Mouse (Mus musculus) mouse trophoblast stem cell (cell line): ENCODE results near the gene Rsad2.
"Not testable (repeated sequence)": the region's sequence is repeated elsewhere in the genome, so short reads cannot be mapped to it uniquely, and the experiment has no call there.

ENCODE experiments used
- in situ Hi-C, 2 experiments: fragments of 300-500 bp; cut with MseI, MboI; formaldehyde crosslinking; loops; 2 replicates in 1 of 2; 3 replicates in 1 of 2; pipeline ENCODE4 v1.15.1; 2025

Gene Rsad2

DNA sequence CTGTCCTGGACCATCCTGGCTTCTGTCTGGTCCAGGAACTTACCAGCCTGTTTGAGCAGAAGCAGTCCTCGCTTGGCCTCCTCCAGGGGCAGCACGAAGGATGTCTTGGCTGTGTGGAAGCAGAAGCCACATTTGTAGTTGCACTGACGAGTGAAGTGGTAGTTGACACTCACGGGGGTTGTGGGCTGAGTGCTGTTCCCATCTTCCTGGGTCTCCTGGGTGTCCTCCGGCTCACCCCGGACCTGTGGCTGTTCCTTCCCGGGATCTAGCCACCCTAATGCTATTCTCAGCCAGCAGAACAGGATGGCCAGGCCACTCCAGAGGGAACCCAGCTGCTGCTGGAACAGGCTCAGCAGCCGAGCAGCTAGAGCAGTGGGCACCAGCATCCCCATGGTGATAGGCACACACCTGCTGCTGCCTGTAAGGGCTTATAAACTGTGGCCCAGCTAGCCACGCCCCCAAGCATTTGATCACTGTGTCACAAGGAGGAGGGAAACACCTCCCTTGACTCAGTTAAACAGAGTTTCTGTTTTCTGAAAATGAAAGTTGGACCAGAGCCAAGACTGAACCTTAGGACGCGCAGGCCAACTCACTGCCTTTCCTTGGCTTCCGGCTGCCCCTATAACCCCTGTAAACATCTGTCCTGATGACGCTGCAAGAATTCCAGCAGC is at the start of gene Rsad2:
Gene Rsad2 (minus strand): TSS at position 425 of the 671 bp plus-strand sequence.
- in situ Hi-C loops = no loop called here

GRCm38 (mm10) chr12:26501042-26501441 is 44.8 kb upstream of the Rsad2 start:
- in situ Hi-C loops = no loop called here

DNA sequence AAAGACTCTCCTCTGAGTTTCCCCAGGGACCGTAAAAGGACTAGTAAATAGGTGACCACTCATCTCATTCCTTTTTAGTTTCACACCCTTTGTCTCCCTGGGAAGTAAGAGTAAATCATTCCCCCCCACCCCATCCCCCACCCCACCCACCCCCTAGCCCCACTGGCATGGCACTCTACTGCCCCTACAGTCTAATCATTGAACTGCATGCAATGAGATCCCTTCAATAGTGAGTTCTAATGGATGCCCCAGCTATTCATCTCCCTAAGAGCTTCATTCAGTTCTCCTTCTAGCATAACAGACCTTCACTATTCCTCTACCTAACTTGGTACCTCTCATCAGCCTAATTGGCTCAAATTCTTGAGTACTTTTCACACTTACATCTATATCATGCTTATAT is 33.7 kb upstream of the Rsad2 start:
- in situ Hi-C loops = no loop called here

GRCm38 (mm10) chr12:26488617-26489274 is 32.5 kb upstream of the Rsad2 start:
- in situ Hi-C loops = no loop called here

DNA sequence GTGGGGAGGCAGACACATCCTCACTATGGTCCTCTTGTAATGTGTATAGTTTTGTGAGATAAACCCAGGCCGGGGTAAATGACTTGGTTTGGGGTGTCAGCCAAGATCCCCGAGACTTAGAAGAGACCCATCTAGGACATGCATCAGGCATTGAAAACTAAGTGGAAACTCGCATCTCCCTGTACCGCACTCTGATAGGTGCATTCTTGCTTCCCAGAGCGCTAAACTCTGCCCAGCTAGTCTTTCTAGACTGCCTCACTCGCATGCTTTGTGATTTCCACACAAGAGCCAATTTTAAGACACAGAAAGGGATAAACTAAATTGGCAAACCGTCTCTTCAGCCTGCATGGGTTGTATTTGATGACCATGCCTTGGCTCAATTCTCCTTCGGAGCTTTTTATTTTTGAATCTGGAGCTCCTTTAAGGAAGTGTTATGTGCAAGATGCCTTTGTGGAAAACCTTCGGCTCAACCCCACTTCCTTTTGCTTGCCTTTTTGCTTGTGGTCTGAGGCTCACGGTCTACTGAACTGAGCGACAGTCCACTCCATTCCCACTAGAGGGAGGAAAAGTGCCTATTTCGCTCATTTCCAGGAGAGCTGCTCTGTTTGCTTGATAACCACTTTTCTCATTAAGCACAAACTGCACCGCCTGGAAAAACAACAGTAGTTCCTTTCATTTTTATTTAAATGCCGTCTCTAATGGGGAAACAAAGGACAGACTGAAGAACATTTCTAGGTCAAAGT is 31.8 kb upstream of the Rsad2 start:
- in situ Hi-C loops = no loop called here

DNA sequence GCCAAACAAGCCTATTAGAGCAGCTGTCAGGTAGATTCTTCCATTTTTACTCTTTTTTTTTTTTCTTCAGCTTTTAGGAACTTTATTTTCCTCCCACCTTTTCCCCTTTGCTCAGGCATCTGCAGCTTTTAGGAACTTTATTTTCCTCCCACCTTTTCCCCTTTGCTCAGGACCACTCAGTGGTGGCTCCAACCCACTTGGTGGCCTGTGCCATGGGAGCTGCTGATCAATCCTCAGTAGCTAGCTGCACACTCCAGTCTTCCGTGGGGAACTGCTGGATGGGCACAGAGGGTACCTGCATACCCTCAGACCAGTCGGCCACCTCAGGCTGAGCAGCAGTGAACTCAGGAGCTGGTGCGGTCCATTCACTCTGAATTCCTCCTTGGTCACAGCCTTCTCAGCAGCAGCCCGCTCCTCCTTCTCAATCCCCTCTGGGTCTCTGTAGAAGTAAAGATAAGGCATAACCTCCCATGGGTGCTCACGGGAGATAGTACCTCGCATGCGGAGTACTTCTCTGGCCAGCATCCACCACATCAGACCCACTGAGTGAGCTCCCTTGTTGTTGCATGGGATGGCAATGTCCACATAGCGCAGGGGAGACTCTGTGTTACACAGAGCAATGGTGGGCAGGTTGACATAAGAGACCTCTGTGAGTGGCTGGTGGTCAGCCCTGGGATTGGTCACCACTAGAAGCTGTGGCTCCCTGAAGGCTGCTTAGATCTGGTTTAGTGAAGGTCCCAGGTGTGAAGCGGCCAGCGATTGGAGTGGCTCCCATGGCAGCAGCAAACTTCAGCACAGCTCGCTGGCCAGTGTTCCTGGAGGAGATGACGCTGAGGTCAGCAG is 29.7 kb upstream of the Rsad2 start:
- in situ Hi-C loops = not testable (repeated sequence)

- in situ Hi-C loops = no loop called here
These were observed 22.1 kb upstream of the Rsad2 start for GRCm38 (mm10) chr12:26478196-26479004.

- in situ Hi-C loops = no loop called here
These were observed 20.9 kb upstream of the Rsad2 start for GRCm38 (mm10) chr12:26477198-26477597.

GRCm38 (mm10) chr12:26473746-26474145 is 17.5 kb upstream of the Rsad2 start:
- in situ Hi-C loops = no loop called here

- in situ Hi-C loops = no loop called here
These were observed 16.7 kb upstream of the Rsad2 start for GRCm38 (mm10) chr12:26472770-26473481.

DNA sequence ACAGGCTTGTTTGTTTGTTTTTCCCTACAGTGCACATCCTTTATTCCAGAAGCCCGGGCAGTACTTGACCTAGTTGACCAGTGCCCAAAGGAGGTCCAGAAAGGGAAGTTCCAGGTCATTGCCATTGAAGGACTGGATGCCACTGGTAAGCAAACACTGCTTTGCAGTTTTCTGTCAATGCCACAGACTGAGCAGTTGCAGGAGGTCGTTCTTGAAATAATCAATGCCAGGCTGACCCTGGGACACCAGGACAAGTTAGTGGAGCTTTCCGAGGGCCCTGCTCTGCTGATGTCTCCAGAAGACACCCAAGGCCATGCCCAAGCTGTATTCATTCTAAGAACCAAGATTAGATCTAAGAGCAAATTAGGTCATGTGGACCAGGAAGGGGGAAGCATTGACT is 15.1 kb upstream of the Rsad2 start:
- in situ Hi-C loops = no loop called here

- in situ Hi-C loops = no loop called here
These were observed 13.8 kb upstream of the Rsad2 start for GRCm38 (mm10) chr12:26470042-26470409.

- in situ Hi-C loops = no loop called here
These were observed 13.1 kb upstream of the Rsad2 start, which contains the start of gene Cmpk2 for GRCm38 (mm10) chr12:26469098-26470041. Gene Cmpk2 (plus strand): TSS chr12:26469204.

GRCm38 (mm10) chr12:26465600-26465999 is 9.3 kb upstream of the Rsad2 start:
- in situ Hi-C loops = no loop called here

GRCm38 (mm10) chr12:26460091-26460490 is 3.8 kb upstream of the Rsad2 start:
- in situ Hi-C loops = no loop called here

DNA sequence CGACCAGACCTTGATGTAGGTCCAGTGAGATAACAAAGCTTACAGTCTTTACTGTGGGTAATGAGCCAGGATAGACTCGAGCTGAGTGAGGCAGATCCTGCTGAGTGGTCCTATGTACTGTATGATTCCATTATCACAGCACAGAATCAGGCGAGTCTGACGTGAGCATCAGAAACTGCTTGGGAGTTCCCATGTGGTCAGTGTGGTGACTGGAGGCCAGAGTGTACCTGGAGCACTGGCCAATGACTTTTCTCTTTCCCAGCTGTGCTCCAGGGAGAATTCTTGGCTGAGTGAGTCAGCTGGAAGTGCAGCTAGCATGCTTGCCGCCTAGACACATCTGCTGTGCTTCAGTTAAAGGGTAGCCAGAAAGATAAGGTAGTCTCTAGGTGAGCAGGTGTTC is 1.6 kb downstream of the Rsad2 start:
- in situ Hi-C loops = no loop called here

GRCm38 (mm10) chr12:26452951-26453350 is 3.3 kb downstream of the Rsad2 start:
- in situ Hi-C loops = no loop called here

DNA sequence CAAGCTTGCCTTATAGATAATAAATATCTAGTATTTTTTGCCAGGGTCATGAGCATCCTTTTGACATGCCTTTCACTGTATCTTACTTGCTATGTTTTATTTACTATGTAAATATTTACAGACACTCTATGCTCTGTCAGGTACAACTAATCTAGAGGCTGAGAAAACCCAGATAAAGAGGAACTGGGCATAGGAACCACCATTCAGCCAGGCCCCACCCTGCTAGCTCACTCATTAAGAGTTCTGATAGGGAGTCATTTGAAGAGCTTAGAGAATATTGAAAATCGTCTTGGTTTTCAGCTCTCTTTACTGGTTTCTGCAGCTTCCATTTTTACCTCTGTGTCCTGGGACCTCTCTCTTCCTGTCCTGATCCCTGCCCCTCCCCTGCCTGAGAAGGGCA is 5.1 kb downstream of the Rsad2 start:
- in situ Hi-C loops = no loop called here

DNA sequence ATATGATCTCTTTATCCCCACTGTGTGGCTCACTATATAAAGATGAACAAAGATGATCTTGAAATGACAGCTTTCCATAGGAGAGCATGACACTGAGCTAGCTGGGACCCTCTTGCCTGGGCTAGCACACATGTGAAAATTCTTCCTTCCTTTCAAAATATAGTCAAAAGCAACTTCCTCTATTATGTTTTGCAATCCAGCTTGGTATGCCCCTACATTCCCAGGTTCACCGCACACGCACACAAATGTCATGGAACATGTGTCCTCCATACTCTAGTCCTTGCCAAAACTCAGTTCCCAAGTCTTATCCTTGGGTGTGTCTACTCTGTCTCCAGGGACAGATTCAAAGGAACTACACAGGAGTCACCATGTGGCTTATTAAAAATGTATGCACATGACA is 6.8 kb downstream of the Rsad2 start:
- in situ Hi-C loops = no loop called here
